Mouse (Mus musculus): Measurements from ENCODE around the gene Eif2ak2. TPM values are rescaled to one million over a fixed set of nuclear protein-coding genes. Genes with fewer than 3 reads are reported as not detected.

Eif2ak2 gene
- polyA plus RNA-seq, 1 experiment from 2014 or later = 13.1 TPM

- H3K4me2 ChIP-seq (ENCODE audit: low read depth, low read length) = no peak overlapping the region
Observed at GRCm38 (mm10) chr17:78903158-78903557, 20.8 kb upstream of the Eif2ak2 start.

GRCm38 (mm10) chr17:78895394-78895793 is 13.0 kb upstream of the Eif2ak2 start:
- ATAC-seq (ENCODE audit: insufficient read depth, low FRiP score) = 0 out of 2 replicates have a peak, but pooled peaks have one; percentile 29
- no peaks in the 10 kb centered on the region for H3K36me3 ChIP-seq (ENCODE audit: control insufficient read depth, insufficient read depth, low read length)
- no peaks in the 10 kb centered on the region for H3K9me3 ChIP-seq (replicated peaks; ENCODE audit: control insufficient read depth, low read length)
- H3K27ac ChIP-seq (ENCODE audit: low read length) = no peak overlapping the region
- peak overlapping the region; percentile 31 for H3K4me3 ChIP-seq (replicated peaks; ENCODE audit: low read length)
- no peaks in the 10 kb centered on the region for H3K4me1 ChIP-seq (ENCODE audit: control insufficient read depth, insufficient read depth, low read length)
- H3K4me2 ChIP-seq (ENCODE audit: low read depth, low read length) = peak overlapping the region; percentile 40
- H3K27me3 ChIP-seq (ENCODE audit: control insufficient read depth, insufficient read depth, low read length) = no peaks in the 10 kb centered on the region
- 22% methylated on average over 8 of the region's 8 CpGs for WGBS
- H3K9ac ChIP-seq (ENCODE audit: low read length) = 0 out of 2 replicates have a peak overlapping the region, but pooled peaks have one; percentile 29

More at GRCm38 (mm10) chr17:78903158-78903557, 20.8 kb upstream of the Eif2ak2 start:
- H3K4me3 ChIP-seq (replicated peaks; ENCODE audit: low read length) = no peak overlapping the region
- 57% methylated on average over 2 of the region's 2 CpGs for WGBS
- no peaks in the 10 kb centered on the region for H3K9me3 ChIP-seq (replicated peaks; ENCODE audit: control insufficient read depth, low read length)
- no peaks in the 10 kb centered on the region for H3K4me1 ChIP-seq (ENCODE audit: control insufficient read depth, insufficient read depth, low read length)
- no peak overlapping the region for H3K9ac ChIP-seq (ENCODE audit: low read length)
- H3K36me3 ChIP-seq (ENCODE audit: control insufficient read depth, insufficient read depth, low read length) = no peaks in the 10 kb centered on the region
- no peak overlapping the region for H3K27ac ChIP-seq (ENCODE audit: low read length)
- no peaks in the 10 kb centered on the region for H3K27me3 ChIP-seq (ENCODE audit: control insufficient read depth, insufficient read depth, low read length)
- no peak for ATAC-seq (ENCODE audit: insufficient read depth, low FRiP score)

- 77% methylated on average over 7 of the region's 7 CpGs for WGBS
- ATAC-seq (ENCODE audit: insufficient read depth, low FRiP score) = no peak
- no peaks in the 10 kb centered on the region for H3K4me1 ChIP-seq (ENCODE audit: control insufficient read depth, insufficient read depth, low read length)
- H3K36me3 ChIP-seq (ENCODE audit: control insufficient read depth, insufficient read depth, low read length) = no peaks in the 10 kb centered on the region
- no peak overlapping the region for H3K4me3 ChIP-seq (replicated peaks; ENCODE audit: low read length)
- peak overlapping the region; percentile 40; the same call in 1 of the 2 replicates for H3K4me2 ChIP-seq (ENCODE audit: low read depth, low read length)
- no peak overlapping the region for H3K9ac ChIP-seq (ENCODE audit: low read length)
- H3K9me3 ChIP-seq (replicated peaks; ENCODE audit: control insufficient read depth, low read length) = no peaks in the 10 kb centered on the region
- no peak overlapping the region for H3K27ac ChIP-seq (ENCODE audit: low read length)
- H3K27me3 ChIP-seq (ENCODE audit: control insufficient read depth, insufficient read depth, low read length) = no peaks in the 10 kb centered on the region
Observed at GRCm38 (mm10) chr17:78894991-78895390, 12.6 kb upstream of the Eif2ak2 start.

GRCm38 (mm10) chr17:78891020-78891419 is 8.6 kb upstream of the Eif2ak2 start:
- Histone ChIP-seq H3K9me3 (replicated peaks; ENCODE audit: control insufficient read depth, low read length) (no peaks in the 10 kb centered on the region), H3K4me1 (ENCODE audit: control insufficient read depth, insufficient read depth, low read length) (no peaks in the 10 kb centered on the region), H3K4me2 (ENCODE audit: low read depth, low read length) (no peak overlapping the region), H3K9ac (ENCODE audit: low read length) (no peak overlapping the region), H3K27me3 (ENCODE audit: control insufficient read depth, insufficient read depth, low read length) (no peaks in the 10 kb centered on the region), H3K27ac (ENCODE audit: low read length) (no peak overlapping the region), H3K36me3 (ENCODE audit: control insufficient read depth, insufficient read depth, low read length) (no peaks in the 10 kb centered on the region), H3K4me3 (replicated peaks; ENCODE audit: low read length) (no peak overlapping the region)
- no peak for ATAC-seq (ENCODE audit: insufficient read depth, low FRiP score)
- WGBS = 73% methylated on average over 9 of the region's 9 CpGs

- Histone ChIP-seq H3K9me3 (replicated peaks; ENCODE audit: control insufficient read depth, low read length) (no peaks in the 10 kb centered on the region; the same call in 1 of the 2 replicates), H3K36me3 (ENCODE audit: control insufficient read depth, insufficient read depth, low read length) (no peaks in the 10 kb centered on the region), H3K27ac (ENCODE audit: low read length) (no peak overlapping the region), H3K4me2 (ENCODE audit: low read depth, low read length) (no peak overlapping the region), H3K9ac (ENCODE audit: low read length) (no peak overlapping the region), H3K4me1 (ENCODE audit: control insufficient read depth, insufficient read depth, low read length) (no peaks in the 10 kb centered on the region), H3K4me3 (replicated peaks; ENCODE audit: low read length) (no peak overlapping the region), H3K27me3 (ENCODE audit: control insufficient read depth, insufficient read depth, low read length) (no peaks in the 10 kb centered on the region)
- ATAC-seq (ENCODE audit: insufficient read depth, low FRiP score) = no peak
- WGBS = 38% methylated on average over 3 of the region's 3 CpGs
Observed at GRCm38 (mm10) chr17:78889184-78889583, 6.8 kb upstream of the Eif2ak2 start.

GRCm38 (mm10) chr17:78888554-78888953 is 6.2 kb upstream of the Eif2ak2 start:
- Histone ChIP-seq H3K36me3 (ENCODE audit: control insufficient read depth, insufficient read depth, low read length) (no peaks in the 10 kb centered on the region), H3K4me2 (ENCODE audit: low read depth, low read length) (no peak overlapping the region), H3K4me1 (ENCODE audit: control insufficient read depth, insufficient read depth, low read length) (no peaks in the 10 kb centered on the region), H3K27me3 (ENCODE audit: control insufficient read depth, insufficient read depth, low read length) (no peaks in the 10 kb centered on the region), H3K4me3 (replicated peaks; ENCODE audit: low read length) (no peak overlapping the region), H3K27ac (ENCODE audit: low read length) (no peak overlapping the region), H3K9me3 (replicated peaks; ENCODE audit: control insufficient read depth, low read length) (no peaks in the 10 kb centered on the region; the same call in 1 of the 2 replicates), H3K9ac (ENCODE audit: low read length) (no peak overlapping the region)
- ATAC-seq (ENCODE audit: insufficient read depth, low FRiP score) = no peak
- WGBS = 77% methylated on average over 4 of the region's 4 CpGs

- no peak overlapping the region for H3K4me3 ChIP-seq (replicated peaks; ENCODE audit: low read length)
- 77% methylated on average over 5 of the region's 5 CpGs for WGBS
- no peak overlapping the region for H3K9ac ChIP-seq (ENCODE audit: low read length)
- no peaks in the 10 kb centered on the region for H3K36me3 ChIP-seq (ENCODE audit: control insufficient read depth, insufficient read depth, low read length)
- H3K27me3 ChIP-seq (ENCODE audit: control insufficient read depth, insufficient read depth, low read length) = no peaks in the 10 kb centered on the region
- H3K27ac ChIP-seq (ENCODE audit: low read length) = no peak overlapping the region
- no peaks in the 10 kb centered on the region; the same call in 1 of the 2 replicates for H3K9me3 ChIP-seq (replicated peaks; ENCODE audit: control insufficient read depth, low read length)
- H3K4me1 ChIP-seq (ENCODE audit: control insufficient read depth, insufficient read depth, low read length) = peaks cover 5% of the 10 kb centered on the region
- ATAC-seq (ENCODE audit: insufficient read depth, low FRiP score) = no peak
- no peak overlapping the region for H3K4me2 ChIP-seq (ENCODE audit: low read depth, low read length)
Observed at GRCm38 (mm10) chr17:78885286-78886065, 3.1 kb upstream of the Eif2ak2 start.

- no peaks in the 10 kb centered on the region; the same call in 1 of the 2 replicates for H3K9me3 ChIP-seq (replicated peaks; ENCODE audit: control insufficient read depth, low read length)
- no peaks in the 10 kb centered on the region for H3K36me3 ChIP-seq (ENCODE audit: control insufficient read depth, insufficient read depth, low read length)
- no peaks in the 10 kb centered on the region for H3K27me3 ChIP-seq (ENCODE audit: control insufficient read depth, insufficient read depth, low read length)
- H3K4me1 ChIP-seq (ENCODE audit: control insufficient read depth, insufficient read depth, low read length) = peaks cover 5% of the 10 kb centered on the region
- 88% methylated on average over 4 of the region's 4 CpGs for WGBS
- no peak overlapping the region for H3K4me2 ChIP-seq (ENCODE audit: low read depth, low read length)
- H3K27ac ChIP-seq (ENCODE audit: low read length) = no peak overlapping the region
- ATAC-seq (ENCODE audit: insufficient read depth, low FRiP score) = no peak
- no peak overlapping the region for H3K9ac ChIP-seq (ENCODE audit: low read length)
- H3K4me3 ChIP-seq (replicated peaks; ENCODE audit: low read length) = no peak overlapping the region
Observed at GRCm38 (mm10) chr17:78883291-78883690, 918 bp upstream of the Eif2ak2 start.

GRCm38 (mm10) chr17:78881878-78882304 is 482 bp downstream of the Eif2ak2 start:
- Histone ChIP-seq H3K4me2 (ENCODE audit: low read depth, low read length) (peak overlapping the region; percentile 61), H3K9ac (ENCODE audit: low read length) (peak overlapping the region; percentile 77), H3K27ac (ENCODE audit: low read length) (peak overlapping the region; percentile 64; the same call in 1 of the 2 replicates), H3K36me3 (ENCODE audit: control insufficient read depth, insufficient read depth, low read length) (no peaks in the 10 kb centered on the region), H3K4me1 (ENCODE audit: control insufficient read depth, insufficient read depth, low read length) (peaks cover 5% of the 10 kb centered on the region), H3K9me3 (replicated peaks; ENCODE audit: control insufficient read depth, low read length) (no peaks in the 10 kb centered on the region; the same call in 1 of the 2 replicates), H3K4me3 (replicated peaks; ENCODE audit: low read length) (peak overlapping the region; percentile 69), H3K27me3 (ENCODE audit: control insufficient read depth, insufficient read depth, low read length) (no peaks in the 10 kb centered on the region)
- WGBS = 9% methylated on average over 5 of the region's 7 CpGs
- peak; percentile 51; the same call in 1 of the 2 replicates for ATAC-seq (ENCODE audit: insufficient read depth, low FRiP score)

Measured in stomach, embryonic 16.5 days (tissue).